Mouse (Mus musculus) liver, postnatal 0 days (tissue): ENCODE results near the gene Gm2564.
"Not testable (repeated sequence)": the region's sequence is repeated elsewhere in the genome, so short reads cannot be mapped to it uniquely, and the experiment has no call there.

ENCODE experiments used
- CTCF ChIP-seq: sonication (generic); IDR thresholded peaks from 2 replicates; pipeline ENCODE4 v1.5.1; 2016; ENCODE audit warnings: antibody characterized with exemption, low read depth
- EP300 ChIP-seq: IDR thresholded peaks from 2 replicates; pipeline ENCODE4 v1.6.1; 2016; ENCODE audit warnings: antibody characterized with exemption, low read depth, mild to moderate bottlenecking

DNA sequence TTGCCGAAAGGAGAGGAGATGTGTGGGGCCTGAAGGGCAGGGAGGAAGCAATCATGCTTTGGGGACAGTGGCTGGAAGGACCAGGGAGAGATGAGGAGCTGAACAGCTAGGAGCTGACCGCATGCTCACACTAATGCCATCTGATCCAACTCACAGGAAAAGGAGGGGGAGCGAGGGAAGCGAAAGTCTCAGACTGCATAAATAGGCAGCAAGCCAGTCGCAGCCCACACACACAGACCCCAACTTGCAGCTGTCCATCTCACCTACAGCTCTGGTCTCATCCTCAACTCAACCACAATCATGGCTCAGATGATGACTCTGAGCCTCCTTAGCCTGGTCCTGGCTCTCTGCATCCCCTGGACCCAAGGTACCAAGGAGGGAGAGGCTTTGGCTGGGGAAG is 17.6 kb upstream of the Gm2564 start, which contains the start of gene Gm10591:
- not testable (repeated sequence) for TF ChIP-seq CTCF, EP300
